Mouse (Mus musculus) forebrain, embryonic 10.5 days (tissue): Measurements from ENCODE around the gene Cadps2. TPM values are rescaled to one million over a fixed set of nuclear protein-coding genes. Genes with fewer than 3 reads are reported as not detected.

Experiments
- DNase-seq: peaks from one replicate; pipeline ENCODE4 v3.0.0-alpha.2; 2017; ENCODE audit warnings: low spot score; ENCODE audit errors: extremely low spot score
- H3K27ac ChIP-seq: fragments of 300-500 bp; sonication (generic); 2 replicates; pipeline ENCODE4 v1.5.1; 2016; ENCODE audit warnings: mild to moderate bottlenecking
- H3K27me3 ChIP-seq: fragments of 300-500 bp; sonication (generic); 2 replicates; pipeline ENCODE4 v1.6.1; 2016; ENCODE audit warnings: mild to moderate bottlenecking; ENCODE audit not compliant: poor library complexity, severe bottlenecking
- H3K36me3 ChIP-seq: fragments of 300-500 bp; sonication (generic); replicated peaks from 2 replicates; pipeline ENCODE4 v1.6.1; 2016; ENCODE audit warnings: mild to moderate bottlenecking, moderate library complexity
- H3K4me1 ChIP-seq: fragments of 300-500 bp; sonication (generic); 2 replicates; pipeline ENCODE4 v1.6.1; 2016
- H3K4me3 ChIP-seq: fragments of 300-500 bp; sonication (generic); 2 replicates; pipeline ENCODE4 v1.5.1; 2016; ENCODE audit warnings: mild to moderate bottlenecking, moderate library complexity
- H3K9me3 ChIP-seq: fragments of 300-500 bp; sonication (generic); 2 replicates; pipeline ENCODE4 v1.6.1; 2016; ENCODE audit warnings: mild to moderate bottlenecking, moderate library complexity
- WGBS: fragments of 180-500 bp; shearing (Covaris S2); methylation state at CpG from one replicate; pipeline ENCODE4 v1.1.7; 2016; 5-methylcytosine and 5-hydroxymethylcytosine counted together
- polyA plus RNA-seq: library from polyadenylated mRNA; unstranded; fragments of >200 nt; fragmentation: Nextera tagmentation; extraction: Ambion mirVana; gene quantifications from 2 replicates; pipeline ENCODE4 v1.2.1, GENCODE M21; 2016

Cadps2 gene
- polyA plus RNA-seq, 1 experiment from 2014 or later, result 2.9 TPM

DNA sequence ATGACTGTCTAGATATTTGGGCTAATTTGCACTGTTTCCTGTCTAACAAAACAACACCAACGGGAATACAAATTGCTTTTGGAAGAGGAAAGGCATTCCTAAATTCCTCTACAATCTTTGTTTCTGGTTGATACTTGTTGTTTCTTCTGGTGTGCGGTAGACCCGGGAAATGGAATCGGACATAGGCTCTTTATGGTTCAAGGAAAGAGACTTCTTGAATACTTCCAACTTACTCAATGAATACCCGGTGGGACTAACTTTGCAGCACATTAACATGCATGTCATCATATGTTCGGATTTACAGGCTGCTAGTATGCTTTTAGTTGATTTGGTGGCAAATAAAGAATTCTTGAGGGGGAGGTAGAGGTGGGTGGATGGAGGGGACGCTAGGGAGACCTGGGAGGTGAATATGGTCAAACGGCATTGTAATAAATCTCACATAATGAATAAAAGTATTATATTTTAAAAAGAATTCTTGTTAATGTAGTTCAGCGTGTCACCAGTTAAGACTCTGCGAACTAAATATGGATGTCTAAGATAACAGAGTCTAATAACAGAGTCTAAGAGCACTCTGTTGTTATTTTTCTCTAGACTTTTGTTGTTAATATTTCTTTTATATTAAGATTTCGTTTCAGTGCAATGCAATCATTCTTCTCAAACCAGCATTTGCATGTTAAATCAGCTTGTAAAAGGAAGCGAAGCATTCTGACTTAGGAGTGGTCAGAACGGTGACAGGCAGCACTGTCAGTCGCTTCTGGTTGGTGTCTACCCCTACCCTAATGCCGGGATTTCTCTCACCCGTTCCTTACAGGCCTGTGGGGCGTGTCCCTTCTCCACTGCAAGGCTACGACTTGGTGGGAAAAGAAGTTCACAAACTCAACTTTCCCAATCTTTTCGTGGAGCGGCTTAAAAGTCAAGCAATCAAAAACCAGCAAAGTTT is 586.8 kb downstream of the Cadps2 start:
- DNase-seq, result peak; percentile 55
- H3K9me3 ChIP-seq, result no peaks in the 10 kb centered on the region
- H3K4me3 ChIP-seq, result peak overlapping the region; percentile 81
- H3K4me1 ChIP-seq, result peaks cover 79% of the 10 kb centered on the region
- WGBS, result under 1% methylated on average over 20 of the region's 20 CpGs
- H3K36me3 ChIP-seq, result no peaks in the 10 kb centered on the region
- peak overlapping the region; percentile 99 for H3K27ac ChIP-seq
- peaks cover 98% of the 10 kb centered on the region for H3K27me3 ChIP-seq

DNA sequence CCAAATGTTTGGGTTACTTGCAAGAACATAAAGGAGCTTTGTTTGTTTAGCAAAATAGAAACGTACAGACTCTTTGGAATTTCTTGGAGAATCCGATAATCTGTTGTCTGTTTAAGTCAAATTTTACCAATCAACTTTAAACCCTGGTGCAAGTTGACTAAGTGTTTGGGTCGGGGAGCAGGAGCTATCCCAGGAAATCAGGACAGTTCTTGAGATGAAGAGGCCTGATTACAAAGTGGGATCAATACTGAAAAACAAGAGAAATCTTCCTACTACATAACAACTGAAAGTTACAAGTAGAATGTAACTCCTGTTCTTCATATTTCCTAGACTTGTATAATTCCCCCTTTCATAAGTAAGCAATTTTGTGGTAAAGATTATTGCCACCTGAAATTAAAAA is 587.8 kb downstream of the Cadps2 start:
- DNase-seq, result no peak
- Histone ChIP-seq H3K36me3 (no peaks in the 10 kb centered on the region), H3K27ac (peak overlapping the region; percentile 99), H3K27me3 (peaks cover 98% of the 10 kb centered on the region), H3K4me3 (peak overlapping the region; percentile 81), H3K4me1 (peaks cover 80% of the 10 kb centered on the region), H3K9me3 (no peaks in the 10 kb centered on the region)
- WGBS, result 3% methylated on average over 3 of the region's 3 CpGs

DNA sequence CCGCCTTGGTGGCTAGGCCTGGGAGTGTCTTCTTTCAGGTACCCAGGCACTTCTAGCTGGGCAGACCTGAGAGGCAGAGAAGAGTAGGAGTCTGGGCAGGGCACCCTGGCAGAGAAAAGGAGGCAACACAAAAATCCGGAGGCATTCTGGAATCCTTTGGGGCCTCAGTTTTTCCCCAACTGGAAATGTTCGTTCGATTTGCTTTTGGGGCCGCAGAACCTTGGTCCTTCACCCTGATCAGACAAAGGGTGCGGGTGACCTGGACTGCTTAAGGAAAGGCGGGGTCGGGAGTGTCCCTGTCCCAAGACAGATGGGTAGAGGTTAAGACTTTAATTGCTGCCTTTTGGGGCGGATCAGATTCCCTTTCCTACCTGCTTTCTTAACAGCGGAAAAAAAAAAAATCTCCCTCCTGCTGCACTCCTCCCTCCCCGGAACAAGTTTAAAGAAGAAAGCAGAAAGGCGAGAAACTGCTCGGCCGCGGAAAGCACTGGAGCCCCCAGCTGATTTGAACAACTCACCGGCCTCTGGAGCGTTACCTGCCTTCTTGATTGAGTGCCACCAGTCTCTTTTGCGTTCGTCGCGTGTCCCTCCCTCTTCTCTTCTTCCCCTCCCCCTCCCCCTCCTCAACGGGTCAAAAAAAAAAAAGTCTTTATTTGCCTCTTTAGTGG is 588.8 kb downstream of the Cadps2 start:
- Histone ChIP-seq H3K4me1 (peaks cover 80% of the 10 kb centered on the region), H3K4me3 (peak overlapping the region; percentile 81), H3K36me3 (peaks cover 4% of the 10 kb centered on the region), H3K27ac (peak overlapping the region; percentile 99), H3K27me3 (peaks cover 98% of the 10 kb centered on the region), H3K9me3 (no peaks in the 10 kb centered on the region)
- peak; percentile 67 for DNase-seq
- under 1% methylated on average over 22 of the region's 22 CpGs for WGBS

DNA sequence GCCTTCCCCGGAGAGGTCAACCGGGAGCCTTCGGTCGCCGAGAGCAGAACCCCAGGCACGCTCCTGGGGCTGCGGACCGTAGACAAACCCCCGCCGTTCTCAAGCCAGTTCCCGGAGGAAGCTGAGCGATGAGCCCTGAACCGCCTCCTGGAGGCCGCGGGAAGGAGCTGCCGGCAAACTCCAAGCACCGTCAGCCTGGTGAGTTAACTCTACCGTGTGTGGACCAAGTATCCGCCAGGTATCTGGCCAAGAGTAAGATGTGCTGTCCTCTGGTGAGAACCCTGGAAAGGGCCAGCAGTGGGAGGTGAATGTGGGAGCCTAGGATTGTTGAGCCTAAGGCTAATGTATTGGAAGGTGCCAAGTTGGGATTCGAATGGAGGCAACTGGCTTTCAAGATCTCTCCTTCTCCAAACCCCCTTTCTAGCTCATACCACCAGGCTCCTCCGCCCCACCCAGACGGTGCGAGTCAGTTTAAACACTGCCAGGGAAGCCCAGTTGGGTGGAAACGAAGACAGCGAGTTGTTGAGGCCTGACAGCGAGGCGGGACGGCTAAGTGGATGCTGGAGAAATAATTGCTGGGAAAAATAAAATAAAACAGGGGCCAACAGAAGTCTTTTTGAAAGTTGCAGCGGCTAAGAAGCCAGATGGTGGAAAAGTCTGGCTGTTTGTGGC is 589.5 kb downstream of the Cadps2 start:
- peaks cover 79% of the 10 kb centered on the region for H3K4me1 ChIP-seq
- peaks cover 8% of the 10 kb centered on the region for H3K36me3 ChIP-seq
- peak overlapping the region; percentile 81 for H3K4me3 ChIP-seq
- peaks cover 98% of the 10 kb centered on the region for H3K27me3 ChIP-seq
- peak; percentile 79 for DNase-seq
- under 1% methylated on average over 29 of the region's 29 CpGs for WGBS
- H3K27ac ChIP-seq, result peak overlapping the region; percentile 99
- H3K9me3 ChIP-seq, result no peaks in the 10 kb centered on the region

DNA sequence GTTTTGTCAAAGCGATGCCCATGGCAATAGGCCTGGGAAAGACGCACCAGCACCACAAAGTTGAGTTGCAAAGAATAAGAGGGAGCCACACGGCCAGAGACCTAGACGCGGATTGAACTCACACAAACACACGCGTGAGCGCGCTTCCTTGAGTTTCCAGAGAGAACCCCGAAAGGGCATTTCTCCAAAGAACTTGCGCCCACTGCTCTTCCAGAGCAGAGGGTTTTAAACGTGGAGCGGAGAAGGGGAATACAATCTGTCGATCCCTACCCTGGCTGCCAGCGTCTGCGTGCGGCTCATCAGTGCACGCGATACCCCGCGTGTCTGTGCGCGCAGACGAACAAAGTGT is 590.2 kb downstream of the Cadps2 start:
- peaks cover 8% of the 10 kb centered on the region for H3K36me3 ChIP-seq
- peak; percentile 64 for DNase-seq
- H3K4me3 ChIP-seq, result peak overlapping the region; percentile 81
- H3K4me1 ChIP-seq, result peaks cover 79% of the 10 kb centered on the region
- peaks cover 98% of the 10 kb centered on the region for H3K27me3 ChIP-seq
- no peaks in the 10 kb centered on the region for H3K9me3 ChIP-seq
- under 1% methylated on average over 24 of the region's 24 CpGs for WGBS
- peak overlapping the region; percentile 99 for H3K27ac ChIP-seq

DNA sequence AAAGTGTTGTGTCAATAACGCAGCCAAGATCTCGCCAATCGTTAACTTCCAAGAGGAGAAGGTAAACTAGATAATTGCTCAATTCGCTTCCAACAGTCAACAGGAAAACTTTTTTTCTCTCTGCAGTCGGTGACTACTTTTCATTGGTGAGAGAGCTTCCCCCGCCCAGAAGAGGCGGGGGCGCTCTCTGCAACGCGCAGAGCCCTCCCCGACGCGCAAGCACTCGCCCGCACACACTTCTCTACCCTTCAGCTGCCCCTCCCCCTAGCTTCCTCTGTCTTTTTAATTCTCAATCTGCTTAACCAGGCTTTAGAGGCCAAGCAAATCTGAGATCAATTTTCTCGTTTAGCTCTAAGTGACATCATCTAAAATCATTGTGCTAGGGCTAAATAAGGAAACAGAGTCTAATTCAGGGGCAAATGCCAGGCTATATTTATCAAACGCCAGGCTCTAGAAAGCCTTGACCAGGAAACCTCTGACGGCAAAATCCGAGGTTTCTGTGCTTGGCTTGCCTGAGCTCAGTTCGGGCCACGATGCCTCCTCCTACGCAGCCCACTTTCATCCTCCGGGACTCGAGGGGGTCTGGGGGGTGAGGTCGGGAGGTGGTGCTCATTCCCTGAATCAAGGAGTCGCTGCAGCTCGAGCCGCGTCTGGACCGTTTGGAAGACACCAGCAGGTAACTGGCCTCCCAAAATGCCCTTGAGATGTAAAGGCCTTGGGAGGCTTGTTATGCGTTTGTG is 590.7 kb downstream of the Cadps2 start, which contains the start of gene Fezf1:
Gene Fezf1, minus strand, starts transcription at position 50 of the 740 bp plus-strand sequence.
- H3K27me3 ChIP-seq, result peaks cover 98% of the 10 kb centered on the region

DNA sequence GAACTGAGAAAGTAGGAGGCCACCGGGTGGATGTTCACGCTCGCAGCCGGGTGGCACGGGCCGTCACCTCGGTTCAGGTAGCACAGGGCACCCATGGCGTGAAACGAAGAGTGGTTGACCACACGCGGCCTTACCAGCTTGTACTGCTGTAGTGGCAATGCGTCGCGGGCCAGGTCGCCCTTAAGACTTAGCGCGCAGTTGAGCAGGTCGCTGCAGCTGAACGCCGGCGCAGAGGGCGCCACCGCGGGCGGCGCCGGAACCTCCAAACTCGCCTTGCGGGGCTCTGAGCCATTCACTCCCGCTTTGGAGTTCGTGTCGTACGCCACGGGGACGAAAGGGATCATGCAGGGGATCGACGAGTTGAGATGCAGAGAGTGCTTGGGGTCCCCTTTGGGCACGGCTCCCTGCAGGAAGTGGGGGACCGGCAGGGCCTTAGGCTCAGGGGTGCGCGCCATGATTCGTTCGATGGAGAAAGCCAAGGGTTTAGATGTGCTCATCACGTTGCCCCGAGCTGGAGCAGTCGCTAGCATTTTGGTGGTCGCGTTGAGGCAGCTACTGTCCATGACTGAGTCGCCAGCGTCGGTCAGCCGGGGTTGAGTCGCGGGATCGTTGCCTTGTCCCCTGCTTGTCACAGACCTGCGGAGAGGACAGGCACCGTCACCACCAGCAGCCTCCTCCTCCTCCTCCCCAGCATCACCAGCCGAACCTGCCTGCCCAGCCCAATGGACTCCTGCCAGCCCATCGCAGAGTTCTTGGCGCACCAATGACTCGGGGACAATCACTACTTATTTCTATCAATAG is 591.5 kb downstream of the Cadps2 start:
- no peaks in the 10 kb centered on the region for H3K9me3 ChIP-seq
- peak overlapping the region; percentile 99 for H3K27ac ChIP-seq
- peaks cover 98% of the 10 kb centered on the region for H3K27me3 ChIP-seq
- H3K4me1 ChIP-seq, result peaks cover 79% of the 10 kb centered on the region
- DNase-seq, result peak; percentile 82
- peaks cover 8% of the 10 kb centered on the region for H3K36me3 ChIP-seq
- WGBS, result under 1% methylated on average over 61 of the region's 61 CpGs
- H3K4me3 ChIP-seq, result peak overlapping the region; percentile 81

More for the DNA sequence above, 590.7 kb downstream of the Cadps2 start, which contains the start of gene Fezf1:
- under 1% methylated on average over 31 of the region's 31 CpGs for WGBS
- DNase-seq, result peak; percentile 70
- H3K4me3 ChIP-seq, result peak within 1 kb of the TSS; percentile 81
- H3K27ac ChIP-seq, result peak within 1 kb of the TSS; percentile 99
- H3K4me1 ChIP-seq, result peaks cover 79% of the 10 kb centered on the region
- peaks cover 8% of the 10 kb centered on the region for H3K36me3 ChIP-seq
- H3K9me3 ChIP-seq, result no peaks in the 10 kb centered on the region

DNA sequence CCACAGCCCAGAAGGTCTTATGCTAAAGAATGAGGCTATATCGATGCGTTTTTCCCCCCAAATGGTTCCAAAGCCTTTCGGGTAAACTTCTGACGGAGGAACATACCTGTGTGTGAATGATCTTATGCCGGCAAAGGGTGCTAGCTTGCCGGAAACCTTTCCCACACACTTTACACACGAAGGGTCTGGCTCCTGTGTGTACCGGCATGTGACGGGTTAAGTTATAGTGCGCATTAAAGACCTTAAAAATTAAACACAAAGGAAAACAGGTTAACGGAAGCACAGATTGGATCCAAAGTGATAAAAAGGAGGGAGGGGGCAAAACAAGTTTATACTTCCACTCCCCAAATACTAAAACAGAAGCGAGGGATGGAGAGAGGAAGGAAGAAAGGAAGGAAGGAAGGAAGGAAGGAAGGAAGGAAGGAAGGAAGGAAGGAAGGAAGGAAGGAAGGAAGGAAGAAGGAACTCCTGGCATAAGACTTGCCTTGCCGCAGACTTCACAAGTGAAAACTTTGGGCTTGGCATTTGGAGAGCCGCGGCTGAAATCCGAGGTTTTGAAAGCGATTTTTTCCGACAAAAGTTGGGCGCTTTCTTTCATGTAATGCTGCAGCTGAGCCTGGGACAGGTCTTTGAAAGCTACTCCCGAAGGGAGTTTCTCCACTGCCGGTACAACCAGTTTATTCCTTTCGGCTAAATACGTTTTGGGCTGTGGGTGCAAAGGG is 592.3 kb downstream of the Cadps2 start:
- Histone ChIP-seq H3K27me3 (peaks cover 98% of the 10 kb centered on the region), H3K4me1 (peaks cover 80% of the 10 kb centered on the region), H3K4me3 (peak overlapping the region; percentile 81), H3K9me3 (no peaks in the 10 kb centered on the region), H3K27ac (peak overlapping the region; percentile 99), H3K36me3 (peaks cover 8% of the 10 kb centered on the region)
- under 1% methylated on average over 23 of the region's 23 CpGs for WGBS
- DNase-seq, result no peak

DNA sequence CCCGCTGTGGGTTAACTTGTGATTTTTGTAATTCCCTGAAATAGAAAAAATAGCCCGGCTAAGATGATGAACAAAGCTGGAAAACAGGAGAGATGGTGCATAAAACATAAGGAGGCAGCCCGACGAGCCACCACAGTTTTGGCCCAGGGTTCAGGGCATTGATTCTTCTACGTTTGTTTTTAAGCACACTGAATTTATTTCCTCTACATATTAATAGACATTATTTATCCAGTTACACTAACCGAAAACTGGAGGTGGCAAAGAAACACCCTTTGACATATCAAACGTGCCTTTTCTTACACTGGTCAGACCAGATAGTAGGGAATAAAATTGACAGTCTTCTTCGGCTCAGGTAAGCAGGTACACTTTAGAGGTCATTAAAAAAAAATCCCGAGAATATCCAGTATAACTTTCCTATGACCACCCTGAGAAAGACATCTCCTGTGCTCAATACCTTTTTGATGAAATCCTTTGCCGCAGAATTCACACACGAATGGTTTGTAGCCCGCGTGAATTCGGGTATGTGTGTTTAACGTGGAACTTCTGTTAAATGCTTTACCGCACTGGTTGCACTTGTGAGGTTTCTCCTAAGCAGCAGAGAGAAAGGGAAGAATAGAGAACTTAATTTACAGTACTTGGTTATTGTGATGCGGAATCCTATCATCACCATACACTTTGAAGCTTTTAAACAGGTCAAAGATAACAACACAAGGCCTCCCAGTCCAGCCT is 593.0 kb downstream of the Cadps2 start:
- peaks cover 75% of the 10 kb centered on the region for H3K4me1 ChIP-seq
- WGBS, result 1% methylated on average over 17 of the region's 17 CpGs
- no peaks in the 10 kb centered on the region for H3K9me3 ChIP-seq
- DNase-seq, result no peak
- H3K27me3 ChIP-seq, result peaks cover 98% of the 10 kb centered on the region
- peak overlapping the region; percentile 99 for H3K27ac ChIP-seq
- peak overlapping the region; percentile 81 for H3K4me3 ChIP-seq
- H3K36me3 ChIP-seq, result peaks cover 8% of the 10 kb centered on the region

DNA sequence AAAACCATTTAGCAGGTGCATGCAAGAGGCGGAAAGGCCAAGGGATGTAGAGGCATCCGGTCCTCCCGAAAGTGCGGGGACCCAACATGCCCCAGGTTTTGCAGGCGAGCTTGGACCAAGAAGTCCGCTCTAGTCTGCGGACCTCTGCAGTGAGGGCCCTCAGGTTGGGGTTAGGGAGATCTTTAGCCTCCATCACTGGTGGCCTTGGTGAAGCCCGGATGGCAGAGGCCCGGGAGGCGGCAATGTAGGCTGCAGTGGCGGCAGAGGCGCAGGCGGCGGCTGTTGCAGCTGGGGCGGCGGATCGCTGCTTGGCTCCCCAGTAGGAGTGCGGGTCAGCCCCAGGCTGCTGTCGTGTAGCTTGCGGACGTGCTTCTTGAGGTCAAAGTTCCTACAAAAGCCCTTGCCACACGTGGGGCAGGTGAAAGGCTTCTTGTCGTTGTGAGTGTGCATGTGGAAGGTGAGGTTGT is 593.6 kb downstream of the Cadps2 start:
- Histone ChIP-seq H3K4me3 (peak overlapping the region; percentile 81), H3K4me1 (peaks cover 72% of the 10 kb centered on the region), H3K27me3 (peaks cover 100% of the 10 kb centered on the region), H3K36me3 (peaks cover 8% of the 10 kb centered on the region), H3K9me3 (no peaks in the 10 kb centered on the region), H3K27ac (peak overlapping the region; percentile 99)
- peak; percentile 62 for DNase-seq
- 2% methylated on average over 23 of the region's 23 CpGs for WGBS
